Mouse (Mus musculus): ENCODE results near the gene Cpn2.

Cpn2 gene

DNA sequence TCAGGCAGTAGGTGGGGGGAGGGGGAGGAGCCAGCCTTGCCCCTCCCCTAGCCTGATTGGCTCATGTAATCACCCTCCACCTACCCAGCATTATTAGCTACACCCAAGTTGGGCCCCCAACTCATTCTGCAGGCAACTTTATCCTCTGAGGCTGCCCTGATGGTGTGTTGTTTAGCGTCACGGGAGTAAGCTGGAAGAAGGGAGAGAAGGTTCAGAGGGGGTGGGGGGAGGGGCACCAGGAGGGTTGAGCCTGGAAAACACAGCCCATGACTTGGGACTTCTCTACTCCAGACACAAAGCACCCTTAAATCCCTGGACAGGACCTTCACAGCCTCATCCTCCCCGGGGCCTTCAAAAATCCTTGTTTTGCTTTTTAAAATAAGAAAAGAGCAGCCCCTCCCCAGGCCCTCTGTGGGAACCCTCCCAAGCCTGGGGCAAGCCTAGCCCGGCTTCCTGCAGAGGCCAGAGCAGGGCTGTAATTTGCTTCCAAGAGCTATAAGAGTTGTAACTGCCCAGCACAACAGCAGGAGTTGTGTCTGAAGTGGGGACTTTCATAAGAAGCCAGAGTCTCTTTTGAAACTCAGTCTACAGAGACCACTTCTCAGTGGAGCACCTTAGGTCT is 13.5 kb upstream of the Cpn2 start:
- DNase-seq (ENCODE audit: low read depth, low spot score), result no peak

DNA sequence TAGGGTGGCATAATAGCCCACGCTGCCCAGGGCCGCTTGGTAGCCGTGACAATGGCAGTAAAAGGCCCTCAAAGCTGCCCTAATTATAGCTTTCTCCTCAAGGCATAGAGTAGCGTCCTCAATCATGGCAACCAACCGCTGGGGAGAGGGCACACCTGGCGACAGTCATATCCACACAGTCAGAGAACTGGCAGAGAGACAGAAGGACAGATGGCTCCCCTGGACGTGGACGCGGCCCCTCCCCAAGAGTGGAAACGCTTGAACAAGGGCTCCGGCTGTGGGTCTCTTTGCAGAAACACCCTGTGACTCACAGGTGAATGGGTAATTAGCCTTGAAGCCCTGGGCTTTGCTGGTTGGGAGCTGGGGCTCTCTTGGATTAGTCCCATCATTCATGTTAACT is 11.1 kb upstream of the Cpn2 start:
- no peak for DNase-seq (ENCODE audit: low read depth, low spot score)

DNA sequence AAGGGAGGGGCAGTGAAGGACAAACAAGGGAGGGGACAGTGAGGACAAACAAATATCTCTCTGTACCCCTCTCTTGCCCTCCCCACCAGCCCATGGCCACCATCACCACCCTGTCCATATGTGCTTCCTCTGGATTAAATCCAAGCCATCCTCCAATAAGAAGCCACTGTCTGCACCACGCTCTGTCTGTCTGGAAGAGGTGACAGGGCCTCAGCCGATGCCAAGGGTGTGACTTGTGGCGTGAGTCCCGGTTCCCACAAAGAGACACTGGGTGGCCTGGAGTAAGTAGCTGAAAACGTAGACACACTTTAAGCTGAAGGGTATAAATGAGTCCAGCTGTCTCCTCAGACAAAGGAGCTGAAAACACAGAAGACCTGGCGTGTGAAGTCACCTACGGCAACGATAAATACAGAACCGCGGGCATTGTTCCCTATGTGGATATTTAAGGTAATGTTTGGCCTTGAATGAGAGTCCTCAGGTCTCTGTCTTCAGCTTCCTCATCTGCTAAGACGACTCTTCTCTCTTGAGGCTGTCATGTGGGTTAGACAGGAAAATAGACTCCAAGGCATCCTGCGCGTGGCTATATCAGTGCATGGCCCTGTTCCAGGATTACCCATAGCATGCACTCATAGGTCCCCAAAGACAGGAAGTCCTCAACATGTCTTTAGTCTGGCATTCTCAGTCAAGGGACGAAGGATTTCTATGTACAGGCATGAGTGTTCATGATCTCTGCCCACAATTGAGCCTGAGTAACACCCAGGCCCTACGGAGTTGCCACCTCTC is 8.4 kb upstream of the Cpn2 start:
- DNase-seq (ENCODE audit: low read depth, low spot score), result no peak

DNA sequence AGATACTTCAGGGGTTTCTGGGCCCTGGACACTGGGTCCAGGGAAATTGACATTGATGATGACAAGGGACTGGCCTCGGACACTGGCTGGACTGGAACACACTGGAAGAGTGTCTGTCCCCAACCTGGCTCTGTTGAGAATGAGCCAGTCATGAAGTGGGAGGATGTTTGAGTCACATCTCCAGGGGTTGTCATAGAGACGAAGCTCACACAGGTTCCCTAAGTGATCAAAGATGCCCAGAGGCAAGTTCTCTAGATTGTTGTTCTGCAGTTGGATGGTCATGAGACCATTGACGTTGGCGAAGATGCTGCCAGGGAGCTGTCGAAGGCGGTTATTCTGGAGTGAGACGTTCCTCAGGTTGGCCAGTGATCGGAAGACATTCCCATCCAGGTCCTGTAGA is 5.8 kb upstream of the Cpn2 start:
- DNase-seq (ENCODE audit: low read depth, low spot score), result no peak

DNA sequence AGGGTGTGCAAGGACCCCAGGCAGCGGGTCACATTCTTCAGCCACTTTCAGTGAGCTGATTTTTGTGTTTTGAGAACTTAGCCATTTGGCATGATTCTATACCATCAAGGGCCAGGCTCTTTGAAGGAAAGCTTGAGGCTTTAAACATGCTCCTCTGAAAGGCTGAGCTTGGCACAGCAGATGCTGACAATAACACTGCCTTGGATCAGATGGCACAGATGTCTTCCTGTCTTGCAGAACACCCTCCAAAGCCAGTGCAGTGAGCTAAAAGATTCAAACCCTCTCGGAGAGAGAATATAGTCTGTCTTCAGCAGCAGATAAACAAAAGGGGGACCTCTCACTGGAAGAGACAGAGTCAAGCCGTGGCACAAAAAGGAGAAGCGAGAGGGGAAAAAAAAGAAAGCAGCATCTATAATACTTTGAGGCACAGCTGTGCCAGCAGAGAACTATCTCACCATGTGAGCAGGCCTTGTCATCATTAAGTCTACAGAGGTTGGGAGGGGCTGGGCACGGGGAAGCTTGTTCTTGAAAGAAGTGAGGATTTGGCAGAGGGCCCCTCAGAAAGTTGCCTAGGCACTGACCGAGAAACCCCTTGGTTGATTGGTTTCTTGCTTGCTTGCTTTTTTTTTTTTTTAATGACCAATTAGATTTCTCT is 4.8 kb upstream of the Cpn2 start:
- DNase-seq (ENCODE audit: low read depth, low spot score), result peak; percentile 50

DNA sequence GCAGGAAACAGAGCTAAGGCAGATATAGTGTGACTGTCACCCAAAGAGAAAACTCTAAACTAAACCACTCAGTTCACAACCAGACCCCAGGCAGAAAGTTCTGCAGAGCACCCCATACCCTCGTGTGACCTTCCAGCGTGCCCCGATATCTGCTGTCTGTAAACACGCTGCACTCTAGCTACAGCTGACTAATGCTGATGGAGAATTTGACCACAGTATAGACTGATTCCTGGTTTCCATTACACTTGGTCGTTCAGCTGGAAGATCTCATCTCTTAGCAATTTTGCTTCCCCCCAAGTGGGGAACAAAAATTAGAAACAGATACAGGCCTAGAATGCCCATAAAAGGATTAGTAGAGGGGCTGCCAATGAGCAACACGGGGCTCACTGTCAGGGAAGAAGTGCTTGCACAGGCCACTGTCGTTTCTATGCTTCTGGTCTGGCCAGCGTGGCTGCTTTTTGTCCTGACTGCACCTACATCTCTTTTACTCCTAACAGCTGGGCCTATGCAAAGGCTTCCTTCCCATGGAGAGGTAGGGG is 4.0 kb upstream of the Cpn2 start:
- DNase-seq (ENCODE audit: low read depth, low spot score), result no peak

DNA sequence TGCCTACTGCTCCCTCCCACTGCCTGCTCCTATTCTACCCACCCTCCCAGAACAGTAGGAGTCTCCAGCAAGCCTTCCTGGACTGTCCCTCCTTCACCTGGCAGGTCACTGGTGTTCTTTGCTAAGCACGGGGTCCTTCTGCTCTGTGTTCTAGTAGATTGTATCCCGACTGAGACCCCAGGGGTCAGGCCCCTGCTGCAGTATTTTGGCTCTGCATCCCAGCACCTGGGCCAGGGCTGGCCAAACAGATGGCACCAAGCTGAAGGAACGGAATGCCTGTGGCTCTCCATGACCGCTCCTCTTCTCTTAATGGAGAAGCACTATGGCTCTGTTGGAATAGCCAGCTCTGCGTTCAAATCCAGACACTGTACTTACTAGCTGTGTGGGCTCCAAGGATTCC is 738 bp downstream of the Cpn2 start:
- DNase-seq (ENCODE audit: low read depth, low spot score), result no peak

DNA sequence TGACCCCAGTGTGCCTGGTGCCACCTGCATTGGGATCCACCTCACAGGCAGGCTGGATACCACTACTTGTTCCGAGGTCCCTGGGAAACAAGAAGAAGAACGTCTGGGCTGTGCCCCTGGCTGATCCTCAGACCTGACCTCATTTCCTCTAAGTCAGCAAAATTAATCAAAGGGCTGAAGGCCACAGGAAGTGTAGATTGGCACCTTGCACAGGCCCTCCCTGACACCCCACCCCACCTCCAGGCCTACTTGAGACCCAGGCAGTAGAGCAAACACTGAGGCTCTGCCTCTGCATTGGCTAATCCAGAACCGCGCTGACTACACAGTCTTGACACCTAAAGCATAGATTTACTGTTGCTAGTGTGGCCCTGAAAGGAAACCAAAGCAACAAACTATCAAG is 1.7 kb downstream of the Cpn2 start:
- no peak for DNase-seq (ENCODE audit: low read depth, low spot score)

DNA sequence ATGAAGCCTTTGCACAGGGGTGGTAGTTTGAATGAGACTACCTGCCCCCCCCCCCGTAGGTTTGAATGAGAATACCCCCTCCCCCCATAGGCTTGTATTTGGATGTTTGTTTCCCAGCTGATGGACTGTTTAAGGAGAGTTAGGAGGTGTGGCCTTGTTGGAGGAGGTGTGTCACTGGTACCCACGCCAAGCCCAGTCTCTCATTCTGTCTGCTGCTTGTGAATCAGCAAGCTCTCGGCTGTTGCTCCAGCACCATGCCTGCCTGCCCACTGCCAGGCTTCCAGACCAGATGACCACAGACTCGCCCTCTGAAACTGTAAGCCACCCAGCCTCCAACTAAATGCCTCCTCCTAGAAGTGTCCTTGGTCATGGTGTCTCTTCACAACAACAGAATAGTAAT is 4.1 kb downstream of the Cpn2 start:
- DNase-seq (ENCODE audit: low read depth, low spot score), result no peak

DNA sequence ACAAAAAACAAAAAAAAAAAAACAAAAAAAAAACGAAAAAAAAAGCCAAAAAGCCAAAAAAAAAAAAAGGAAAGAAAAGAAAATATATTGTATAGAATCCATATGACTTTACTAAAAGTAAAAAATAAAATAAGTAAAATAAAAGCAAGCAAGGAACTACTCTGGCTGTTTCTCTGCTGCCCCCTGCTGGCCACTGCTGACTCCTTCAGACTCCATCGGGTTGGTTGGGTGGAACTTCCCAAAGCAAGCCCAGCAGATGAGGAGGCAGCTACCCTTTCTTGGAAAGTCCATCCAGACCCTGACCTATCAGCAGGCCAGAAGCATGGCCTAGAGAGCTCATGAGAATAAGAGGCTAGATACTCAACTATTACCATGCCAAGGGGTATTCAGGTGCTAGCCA is 4.6 kb downstream of the Cpn2 start:
- DNase-seq (ENCODE audit: low read depth, low spot score), result no peak

DNA sequence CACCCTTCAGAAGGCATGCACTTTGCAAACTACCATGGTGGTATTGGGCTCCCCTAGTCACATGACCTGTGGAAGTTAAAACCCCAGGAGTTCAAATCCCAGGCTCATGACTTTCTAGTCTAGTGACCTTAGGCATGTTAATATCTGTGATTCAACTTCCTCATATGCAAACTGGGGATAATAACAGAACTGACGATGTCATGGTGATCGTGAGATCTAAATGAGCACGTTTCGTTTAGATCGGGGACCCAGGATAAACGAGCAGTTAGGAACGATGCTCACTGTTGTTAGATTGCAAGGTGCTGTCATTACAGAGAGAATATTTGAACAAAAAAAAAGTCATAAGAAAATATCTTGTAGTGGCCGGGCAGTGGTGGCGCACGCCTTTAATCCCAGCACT is 5.1 kb downstream of the Cpn2 start:
- no peak for DNase-seq (ENCODE audit: low read depth, low spot score)

DNA sequence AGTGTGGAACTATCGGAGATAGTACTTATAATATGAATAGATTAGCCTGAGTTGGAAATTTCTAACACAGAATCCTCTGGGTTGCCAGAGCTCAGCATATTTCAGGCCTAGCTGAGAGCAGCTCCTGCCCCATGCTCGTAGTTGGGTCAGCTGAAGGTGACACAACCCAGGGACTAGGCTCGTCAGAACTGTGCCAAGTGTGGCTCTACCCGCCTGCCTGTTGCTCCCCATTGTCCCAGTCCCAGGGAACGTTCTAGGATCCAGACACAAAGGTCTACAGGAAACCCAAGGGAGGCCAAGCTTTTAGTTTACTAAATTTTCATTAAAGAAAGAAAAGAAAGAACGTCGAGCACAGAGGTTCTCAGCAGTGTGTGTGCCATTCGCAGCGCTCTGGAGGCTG is 6.0 kb downstream of the Cpn2 start:
- DNase-seq (ENCODE audit: low read depth, low spot score), result no peak

DNA sequence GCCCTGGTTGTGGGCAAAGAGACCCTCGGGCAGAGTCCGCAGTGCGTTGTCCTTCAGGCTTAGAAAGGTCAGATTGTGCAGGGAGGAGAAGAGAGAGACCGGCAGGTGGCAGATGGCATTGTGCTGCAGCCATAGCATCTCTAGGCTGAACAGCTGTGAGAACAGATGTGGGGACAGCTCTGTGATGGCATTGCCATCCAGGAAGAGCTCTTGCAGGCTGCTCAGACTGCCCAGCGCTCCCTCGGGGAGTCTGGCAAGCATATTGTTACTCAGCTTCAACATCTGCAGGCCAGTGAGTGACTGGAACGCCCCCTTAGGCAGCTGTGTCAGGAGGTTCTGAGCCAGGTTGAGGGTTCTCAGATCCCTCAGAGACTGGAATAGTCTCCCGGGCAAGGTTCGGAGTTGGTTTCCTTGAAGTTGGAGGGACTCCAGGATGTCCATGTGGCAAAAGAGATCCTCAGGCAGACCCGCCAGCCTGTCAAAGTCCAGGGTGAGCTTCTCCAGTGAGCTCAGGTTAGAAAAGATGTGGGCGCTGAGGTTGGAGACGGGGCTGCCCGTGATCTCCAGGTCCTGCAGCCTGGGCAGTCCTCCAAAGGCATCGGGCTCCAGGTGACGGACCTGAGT is 7.2 kb downstream of the Cpn2 start:
- no peak for DNase-seq (ENCODE audit: low read depth, low spot score)

DNA sequence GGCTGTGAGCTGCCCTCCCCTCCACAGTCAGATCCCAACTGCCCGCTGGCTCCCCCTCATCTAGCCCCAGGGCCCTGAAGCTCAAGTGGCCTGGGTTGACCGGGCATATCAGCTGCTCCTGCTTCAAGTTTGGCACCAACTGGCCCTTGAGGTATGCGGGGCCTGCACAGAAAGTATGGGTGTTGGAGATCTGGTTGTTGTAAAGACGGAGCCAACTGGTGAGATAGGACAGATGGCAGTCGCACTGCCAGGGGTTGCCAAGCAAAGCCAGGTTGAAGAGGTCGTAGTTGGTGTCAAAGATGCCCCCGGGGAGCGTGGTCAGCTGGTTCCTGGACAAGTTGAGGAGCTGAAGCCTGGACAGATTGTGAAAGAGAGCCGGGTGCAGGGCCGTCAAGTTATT is 7.9 kb downstream of the Cpn2 start:
- no peak for DNase-seq (ENCODE audit: low read depth, low spot score)

DNA sequence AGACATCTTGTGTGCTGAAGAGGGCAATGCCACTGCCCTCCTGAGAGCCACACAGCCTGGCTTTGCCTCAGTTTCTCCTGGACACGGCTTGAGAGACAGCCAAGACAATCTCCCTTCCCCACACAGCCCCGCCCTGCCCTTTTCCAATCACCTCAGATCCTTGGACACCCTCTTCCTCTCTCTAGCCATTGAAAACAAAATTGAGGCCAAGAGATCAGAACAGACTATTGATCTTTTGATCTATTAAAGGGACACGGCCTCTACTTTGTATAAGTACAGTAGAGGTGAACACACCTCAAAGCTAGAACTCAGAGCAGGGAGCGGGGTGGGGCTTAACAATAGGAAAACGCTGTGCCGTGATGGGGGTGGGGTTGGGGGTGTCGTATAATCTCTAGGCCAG is 8.9 kb downstream of the Cpn2 start:
- no peak for DNase-seq (ENCODE audit: low read depth, low spot score)

DNA sequence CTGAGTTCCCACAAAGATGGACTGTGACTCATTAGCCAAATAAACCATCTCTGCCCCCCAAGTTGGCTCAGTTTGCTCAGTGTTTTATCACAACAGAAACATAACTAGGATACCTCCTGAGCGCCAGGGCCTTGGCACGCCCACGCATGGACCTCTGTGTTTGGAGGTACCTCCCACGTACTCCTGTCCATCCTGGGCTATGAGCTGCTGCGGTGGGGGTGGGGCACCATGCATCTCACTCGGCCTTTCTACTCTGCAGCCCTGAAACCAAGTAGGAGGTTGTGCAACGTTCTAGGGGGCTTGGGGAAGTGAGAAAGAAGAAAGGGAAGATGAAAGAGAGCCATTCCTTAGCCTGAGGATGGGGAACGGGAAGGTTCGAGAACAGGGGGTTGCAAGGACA is 9.6 kb downstream of the Cpn2 start:
- DNase-seq (ENCODE audit: low read depth, low spot score), result no peak

DNA sequence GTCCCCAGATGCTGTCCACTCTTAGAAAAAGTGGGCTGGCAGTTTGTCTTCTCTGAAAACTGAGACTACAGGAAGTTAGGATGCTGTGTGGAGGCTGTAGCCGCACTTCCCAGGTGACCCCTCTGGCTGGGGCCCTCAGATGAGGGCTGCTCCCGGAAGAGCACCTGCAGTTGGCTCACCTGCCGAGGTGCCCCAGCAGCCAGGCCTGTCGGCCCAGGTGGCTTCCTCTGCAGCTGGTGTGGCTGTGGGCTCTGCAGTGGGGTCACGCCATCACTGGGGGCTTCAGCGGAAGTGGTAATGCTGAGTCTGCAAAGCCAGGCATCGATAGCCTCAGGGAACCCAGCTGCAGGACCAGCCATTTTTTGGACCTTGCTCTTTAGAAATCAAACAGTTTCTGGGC is 12.2 kb downstream of the Cpn2 start:
- DNase-seq (ENCODE audit: low read depth, low spot score), result no peak

DNA sequence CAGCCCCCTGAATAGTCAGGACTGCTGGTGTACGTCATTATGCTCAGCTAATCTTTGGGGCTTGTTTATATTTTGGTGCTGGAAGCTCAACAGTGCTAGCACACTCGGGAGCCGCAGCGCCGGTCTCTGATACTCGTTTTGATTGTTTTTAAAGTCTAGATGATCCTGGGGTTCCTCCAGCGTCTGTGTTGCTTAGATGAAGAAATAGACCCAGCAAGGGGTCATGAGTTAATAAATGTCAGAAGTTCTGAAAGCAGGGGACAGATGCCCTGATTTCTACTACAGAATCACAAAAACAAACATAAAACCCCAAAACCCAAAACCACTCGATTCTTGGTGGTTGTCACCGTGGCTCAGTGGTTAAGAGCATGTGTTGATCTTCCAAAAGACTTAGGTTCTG is 13.4 kb downstream of the Cpn2 start:
- DNase-seq (ENCODE audit: low read depth, low spot score), result no peak

DNA sequence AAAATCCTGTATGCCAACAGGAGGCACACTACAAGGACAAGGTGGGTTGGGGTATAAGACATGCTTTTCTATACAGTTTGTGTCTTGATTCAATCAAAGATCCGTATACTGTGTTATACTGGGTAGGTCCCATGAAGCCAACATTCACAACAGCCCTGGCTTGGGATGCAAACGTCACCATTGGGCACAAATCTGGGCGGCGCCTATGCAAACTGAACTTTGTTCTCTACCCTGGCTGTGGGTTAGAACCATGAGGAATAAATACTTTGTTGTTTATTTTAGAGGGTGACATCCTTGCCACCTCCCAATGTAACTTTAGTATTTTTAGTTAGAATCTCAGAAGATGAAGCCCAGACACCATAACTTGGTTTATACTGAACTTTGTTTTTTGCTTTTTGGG is 13.9 kb downstream of the Cpn2 start:
- DNase-seq (ENCODE audit: low read depth, low spot score), result no peak

DNA sequence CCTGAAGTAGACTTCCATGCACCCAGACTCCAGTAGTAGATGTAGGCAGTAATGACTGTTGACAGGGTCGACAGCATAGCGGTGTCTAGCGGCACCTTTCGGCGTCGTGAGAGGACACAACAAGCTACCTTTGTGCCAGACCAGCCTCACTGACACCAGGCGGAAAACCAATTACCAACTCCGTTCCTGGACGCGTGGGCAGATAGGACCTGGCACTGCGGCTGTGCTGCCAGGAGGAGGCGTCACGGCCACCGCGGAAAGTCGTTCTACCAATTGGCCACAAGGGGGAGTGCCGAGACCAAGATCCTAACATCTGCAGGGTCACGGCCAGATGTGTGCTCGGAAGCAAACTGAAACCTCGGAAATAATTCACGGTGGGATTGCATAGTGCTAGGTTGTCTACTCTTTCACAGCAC is 15.3 kb downstream of the Cpn2 start:
- peak; percentile 45 for DNase-seq (ENCODE audit: low read depth, low spot score)

DNA sequence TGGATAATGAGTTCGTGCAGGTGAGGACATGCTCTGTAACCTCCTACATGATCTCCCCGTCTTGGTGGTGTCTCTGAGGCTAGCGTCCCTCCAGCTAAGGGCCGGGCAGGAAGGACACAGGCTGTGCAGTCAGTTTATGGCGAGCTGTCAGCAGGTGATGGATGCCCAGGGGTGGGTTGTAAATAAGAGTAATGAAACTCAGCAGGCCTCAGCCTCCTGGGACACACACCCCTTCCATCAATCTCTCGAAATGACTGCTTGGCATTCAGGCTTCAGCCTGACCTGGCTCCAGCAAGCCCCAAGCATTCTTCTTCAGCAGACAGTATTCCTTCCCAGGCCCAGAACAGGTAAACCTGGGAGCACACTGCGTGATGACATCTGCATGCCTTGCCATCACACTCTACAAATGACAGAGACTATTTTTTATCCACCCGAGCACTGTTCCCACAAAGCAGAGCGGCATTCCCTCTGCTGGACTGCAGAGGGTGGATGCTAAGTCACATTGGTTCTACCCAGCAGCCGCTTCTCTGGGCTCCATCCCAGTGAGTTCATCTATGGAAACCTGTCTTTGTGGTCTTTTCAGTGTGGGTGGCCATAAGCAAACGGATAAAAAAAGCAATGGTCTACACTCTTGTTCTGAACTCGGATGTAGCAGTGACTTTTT is 23.1 kb downstream of the Cpn2 start:
- no peak for DNase-seq (ENCODE audit: low read depth, low spot score)

DNA sequence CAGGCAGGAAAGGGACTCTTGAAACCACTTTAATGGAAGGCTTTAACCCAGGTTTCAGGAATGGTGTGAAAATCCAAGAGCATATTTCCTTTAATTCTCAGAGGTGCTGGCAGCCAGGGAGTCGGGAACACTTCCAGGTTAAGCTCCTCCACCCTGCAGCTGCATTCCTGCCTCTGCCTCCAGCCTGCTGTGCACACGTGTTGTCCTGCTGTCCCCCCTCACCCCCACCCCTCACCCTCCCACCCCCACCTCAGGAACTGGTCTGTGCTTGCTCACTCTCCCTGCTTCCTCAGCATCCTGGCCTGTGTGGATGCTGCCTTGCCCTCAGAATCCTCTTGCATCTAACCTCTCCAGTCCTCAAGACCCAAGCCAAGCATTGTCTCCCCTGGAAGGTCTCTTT is 25.7 kb downstream of the Cpn2 start:
- no peak for DNase-seq (ENCODE audit: low read depth, low spot score)

Measured in telencephalon, adult 2 months (tissue).